Mouse (Mus musculus) testis, adult 2 months (tissue): ENCODE measurements around the gene 5730480H06Rik. TPM values are rescaled to one million over a fixed set of nuclear protein-coding genes. Genes with fewer than 3 reads are reported as not detected.

Experiments
- H3K27ac ChIP-seq: fragments of 200-500 bp; 2 replicates; pipeline ENCODE4 v1.5.1; 2012; ENCODE audit warnings: low read depth, low read length; ENCODE audit not compliant: control insufficient read depth, insufficient read depth
- H3K27me3 ChIP-seq: fragments of 200-500 bp; 2 replicates; pipeline ENCODE4 v1.6.1; 2012; ENCODE audit warnings: mild to moderate bottlenecking, low read length, moderate library complexity; ENCODE audit not compliant: control insufficient read depth, insufficient read depth
- H3K36me3 ChIP-seq: fragments of 200-500 bp; 2 replicates; pipeline ENCODE4 v1.6.1; 2012; ENCODE audit warnings: mild to moderate bottlenecking, low read length; ENCODE audit not compliant: control insufficient read depth, insufficient read depth
- H3K4me1 ChIP-seq: fragments of 200-500 bp; 2 replicates; pipeline ENCODE4 v1.6.1; 2012; ENCODE audit warnings: low read length; ENCODE audit not compliant: control insufficient read depth, insufficient read depth
- H3K4me3 ChIP-seq: fragments of 200-500 bp; 2 replicates; pipeline ENCODE4 v1.5.1; 2012; ENCODE audit warnings: low read depth, mild to moderate bottlenecking, low read length, moderate library complexity, mixed read lengths; ENCODE audit not compliant: control insufficient read depth
- CTCF ChIP-seq: fragments of 200-500 bp; IDR thresholded peaks from 2 replicates; pipeline ENCODE4 v1.5.1; 2012; ENCODE audit warnings: low read depth, mild to moderate bottlenecking, inconsistent platforms, low read length, moderate library complexity; ENCODE audit not compliant: control insufficient read depth, insufficient read depth, insufficient replicate concordance
- POLR2A ChIP-seq: fragments of 200-500 bp; IDR thresholded peaks from 2 replicates; pipeline ENCODE4 v1.6.1; 2012; ENCODE audit warnings: low read depth, mild to moderate bottlenecking, inconsistent platforms, low read length, moderate library complexity; ENCODE audit not compliant: control insufficient read depth
- polyA plus RNA-seq: library from polyadenylated mRNA; depleted of rRNA; stranded (reverse); fragments of >200 nt; gene quantifications from 2 replicates; pipeline ENCODE4 v1.2.3, GENCODE M21; 2012

5730480H06Rik gene
- polyA plus RNA-seq, 1 experiment, result 40.3 TPM

DNA sequence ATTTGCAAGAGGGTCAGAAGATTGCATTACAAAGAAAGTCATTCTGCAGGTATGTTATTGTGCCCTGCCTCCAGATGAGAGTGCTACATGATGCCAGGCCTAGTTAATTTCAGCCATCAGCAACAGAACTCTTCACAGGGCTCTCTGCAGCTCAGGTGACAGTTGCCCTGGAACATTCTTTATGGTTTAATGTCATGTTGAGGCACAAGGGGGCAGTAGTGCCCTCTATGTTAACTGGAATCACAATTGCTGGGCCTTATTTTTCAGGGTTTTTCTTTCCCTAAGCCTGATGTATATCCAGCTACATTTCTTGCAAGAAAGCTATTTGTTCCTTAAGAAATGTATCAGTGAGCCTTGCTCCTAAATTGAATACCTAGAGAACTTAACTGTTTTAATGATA lies 102.7 kb downstream of the 5730480H06Rik start:
- Histone ChIP-seq H3K27me3 (no peaks in the 10 kb centered on the region), H3K27ac (no peak overlapping the region), H3K4me1 (no peaks in the 10 kb centered on the region), H3K4me3 (no peak overlapping the region), H3K36me3 (no peaks in the 10 kb centered on the region)
- no peak for TF ChIP-seq POLR2A
- no peak for TF ChIP-seq CTCF

DNA sequence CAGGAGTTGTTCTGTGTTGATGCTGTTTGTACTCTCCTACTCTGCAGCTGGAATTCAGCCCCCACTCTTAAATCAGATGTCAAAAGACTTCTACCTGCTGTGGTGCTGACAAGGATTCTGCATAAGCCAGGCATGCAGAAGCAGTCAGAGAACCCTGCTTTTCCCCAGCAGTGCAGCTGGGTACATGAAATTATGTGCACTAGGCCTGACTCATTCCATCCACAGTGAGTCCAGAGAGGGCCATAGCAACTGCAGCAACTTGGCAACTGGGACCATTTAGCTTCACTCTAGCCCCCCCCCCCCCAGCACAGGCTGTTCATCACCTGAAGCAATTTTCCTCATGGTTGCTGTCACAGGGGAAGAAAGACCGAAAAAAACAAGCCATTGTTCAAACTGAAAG lies 121.1 kb downstream of the 5730480H06Rik start:
- Histone ChIP-seq H3K27ac (no peak overlapping the region), H3K4me3 (no peak overlapping the region), H3K36me3 (no peaks in the 10 kb centered on the region), H3K27me3 (no peaks in the 10 kb centered on the region), H3K4me1 (no peaks in the 10 kb centered on the region)
- TF ChIP-seq CTCF, result no peak
- TF ChIP-seq POLR2A, result no peak

DNA sequence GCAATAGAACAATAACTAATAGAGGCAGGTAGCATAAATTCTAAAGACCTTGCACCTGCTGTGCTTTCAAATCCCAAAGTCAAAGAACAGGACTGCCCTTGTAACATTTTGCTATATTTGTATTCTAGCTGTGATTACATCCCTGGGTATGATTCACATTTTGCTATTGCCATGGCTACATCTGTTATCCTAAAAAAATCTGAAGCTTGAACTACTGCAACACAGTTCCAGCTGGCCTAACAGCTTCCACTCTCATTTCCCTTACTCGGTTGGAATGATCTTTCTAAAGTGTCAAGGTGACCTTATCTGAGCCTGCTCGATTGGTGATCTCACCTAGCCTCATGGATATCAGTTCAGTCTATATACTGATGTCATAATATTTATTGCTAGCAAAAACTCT lies 132.5 kb downstream of the 5730480H06Rik start:
- TF ChIP-seq POLR2A, result no peak
- no peak for TF ChIP-seq CTCF
- Histone ChIP-seq H3K4me1 (no peaks in the 10 kb centered on the region), H3K4me3 (no peak overlapping the region), H3K27ac (no peak overlapping the region), H3K36me3 (no peaks in the 10 kb centered on the region), H3K27me3 (no peaks in the 10 kb centered on the region)
